Mouse (Mus musculus): ENCODE results near the gene Plac8.

The Plac8 gene

DNA sequence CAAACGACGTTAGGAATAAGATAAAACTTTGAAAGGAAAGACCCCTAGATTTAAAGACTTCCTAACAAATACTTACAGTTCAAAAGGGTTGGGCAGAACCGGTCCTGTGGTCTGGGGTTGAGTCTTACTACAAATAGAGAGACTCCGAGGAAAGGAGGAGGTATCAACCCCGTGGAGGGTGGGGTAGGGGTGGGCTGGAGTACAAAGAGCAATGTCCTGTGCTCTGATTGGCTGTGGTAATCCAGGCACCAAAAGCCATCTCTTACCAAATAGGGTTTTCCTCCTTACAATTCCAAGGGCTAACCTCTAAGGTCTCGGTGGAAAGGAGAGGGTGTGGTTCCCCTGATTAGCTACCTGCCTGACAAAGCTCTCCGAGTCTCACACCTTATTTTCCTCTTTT is at the start of gene Plac8:
TSS of gene Plac8 (minus strand) at position 177 of the 400 bp plus-strand sequence.
- no peak for DNase-seq (ENCODE audit: low spot score)

- DNase-seq (ENCODE audit: low spot score) = no peak
Observed at GRCm38 (mm10) chr5:100620952-100621351, 48.9 kb upstream of the Plac8 start.

DNA sequence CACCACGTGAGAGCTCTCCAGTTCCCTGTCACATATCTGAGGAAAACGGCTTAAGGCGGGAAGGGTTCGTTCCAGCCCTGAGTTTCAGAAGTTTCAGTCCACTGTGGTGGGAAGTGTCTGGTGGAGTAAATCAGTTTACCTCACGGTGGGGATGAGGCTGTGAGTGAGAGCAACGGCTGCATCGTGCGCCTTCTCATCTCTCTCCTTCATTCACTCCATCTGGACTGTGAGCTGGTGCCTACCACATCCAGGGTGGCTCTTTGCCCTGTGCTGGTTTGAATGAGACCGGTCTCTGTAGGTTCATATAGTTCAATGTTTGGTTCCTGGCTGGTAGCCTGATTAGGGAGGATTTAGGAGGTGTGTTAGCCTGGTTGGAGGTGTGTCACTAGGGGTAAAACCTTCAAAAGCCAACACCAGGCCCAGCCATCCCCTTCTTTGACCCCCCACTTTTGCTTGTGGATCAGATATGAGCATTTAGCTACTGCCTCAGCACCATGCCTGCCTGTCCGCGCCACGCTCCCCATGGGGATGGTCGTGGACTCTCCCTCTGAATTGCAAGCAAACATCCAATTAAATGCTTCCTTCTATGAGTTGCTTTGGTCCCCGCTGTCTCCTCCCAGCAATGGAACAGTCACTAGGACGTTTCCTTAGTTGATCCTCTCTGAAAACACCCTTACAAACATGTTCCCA is 47.7 kb upstream of the Plac8 start:
- DNase-seq (ENCODE audit: low spot score) = no peak

- no peak for DNase-seq (ENCODE audit: low spot score)
Observed at GRCm38 (mm10) chr5:100613896-100614768, 42.1 kb upstream of the Plac8 start.

GRCm38 (mm10) chr5:100607868-100608267 is 35.8 kb upstream of the Plac8 start:
- DNase-seq (ENCODE audit: low spot score) = no peak

DNA sequence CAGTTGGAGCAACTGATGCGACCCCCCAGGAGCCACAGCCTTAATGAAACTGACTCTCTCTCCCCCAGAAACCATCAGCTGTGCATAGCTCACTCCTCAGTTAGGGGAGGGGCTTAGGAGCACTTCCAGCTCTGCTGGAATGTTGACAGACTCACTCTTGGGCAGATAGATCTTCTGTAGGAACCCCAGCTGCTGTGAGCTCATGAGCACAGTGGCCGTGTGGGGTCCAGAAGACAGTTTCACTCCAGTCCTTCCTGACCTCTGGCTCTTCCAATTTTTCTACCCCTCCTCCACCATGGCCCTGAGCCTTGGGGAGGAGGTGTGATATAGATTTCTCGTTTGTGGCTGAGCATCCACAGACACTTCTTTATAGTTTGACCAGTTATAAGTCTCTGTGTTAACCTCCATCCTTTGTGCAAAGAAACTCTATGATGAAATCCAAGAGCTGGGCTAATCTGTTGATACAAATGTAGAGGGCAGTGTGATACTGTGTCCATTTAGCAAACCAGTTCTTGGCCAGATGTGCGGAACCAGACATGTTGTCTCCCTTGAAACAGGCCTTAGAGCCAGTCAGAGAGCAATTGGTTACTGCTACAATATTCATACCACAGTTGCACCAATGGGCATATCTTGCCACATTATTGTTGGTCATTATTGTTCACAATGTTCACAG is 35.2 kb upstream of the Plac8 start:
- DNase-seq (ENCODE audit: low spot score) = no peak

DNA sequence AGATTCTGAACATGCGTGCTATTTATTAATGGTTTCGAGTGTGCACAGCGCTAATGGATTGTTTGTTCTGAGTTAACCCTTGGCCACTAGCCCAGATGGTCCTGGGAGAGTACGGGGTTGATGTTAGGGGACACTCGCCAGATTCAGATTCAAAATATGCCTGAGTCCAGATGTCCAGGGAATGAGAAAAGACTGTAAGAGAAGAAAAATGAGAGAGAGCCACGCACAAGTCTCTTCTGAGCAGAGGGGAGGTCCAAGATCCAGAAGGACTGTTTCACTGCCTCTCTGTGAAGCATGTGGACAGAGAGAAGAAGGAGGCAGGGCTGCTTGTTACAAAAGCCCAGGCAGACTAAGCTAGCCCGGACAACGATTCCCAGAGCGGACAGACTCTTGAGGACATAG is 33.8 kb upstream of the Plac8 start:
- DNase-seq (ENCODE audit: low spot score) = no peak

GRCm38 (mm10) chr5:100604061-100604460 is 32.0 kb upstream of the Plac8 start:
- DNase-seq (ENCODE audit: low spot score) = no peak

DNA sequence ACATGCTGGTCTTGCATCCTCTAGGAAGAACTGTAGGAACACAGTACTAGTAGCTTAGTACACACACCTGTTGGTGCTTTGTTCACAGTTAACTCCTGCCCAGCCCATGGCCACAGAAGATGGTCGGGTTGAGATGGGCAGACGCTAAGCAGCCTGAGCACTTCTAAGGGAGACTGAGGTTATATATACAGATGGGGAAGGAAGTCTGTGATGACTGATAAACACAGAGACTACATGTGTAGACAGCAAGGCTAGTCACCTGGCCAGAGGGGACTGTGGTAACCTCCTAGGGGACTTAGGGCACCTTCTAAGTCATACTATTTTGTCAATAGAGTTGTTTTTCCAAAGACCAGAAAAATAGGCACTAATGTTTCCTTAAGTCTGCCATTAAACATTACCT is 29.8 kb upstream of the Plac8 start:
- no peak for DNase-seq (ENCODE audit: low spot score)

GRCm38 (mm10) chr5:100598961-100599463 is 27.0 kb upstream of the Plac8 start:
- DNase-seq (ENCODE audit: low spot score) = no peak

GRCm38 (mm10) chr5:100597886-100598485 is 25.9 kb upstream of the Plac8 start:
- no peak for DNase-seq (ENCODE audit: low spot score)

GRCm38 (mm10) chr5:100595999-100596398 is 24.0 kb upstream of the Plac8 start:
- no peak for DNase-seq (ENCODE audit: low spot score)

- no peak for DNase-seq (ENCODE audit: low spot score)
Observed at GRCm38 (mm10) chr5:100594803-100595467, 22.9 kb upstream of the Plac8 start.

GRCm38 (mm10) chr5:100590505-100590904 is 18.5 kb upstream of the Plac8 start:
- DNase-seq (ENCODE audit: low spot score) = no peak

DNA sequence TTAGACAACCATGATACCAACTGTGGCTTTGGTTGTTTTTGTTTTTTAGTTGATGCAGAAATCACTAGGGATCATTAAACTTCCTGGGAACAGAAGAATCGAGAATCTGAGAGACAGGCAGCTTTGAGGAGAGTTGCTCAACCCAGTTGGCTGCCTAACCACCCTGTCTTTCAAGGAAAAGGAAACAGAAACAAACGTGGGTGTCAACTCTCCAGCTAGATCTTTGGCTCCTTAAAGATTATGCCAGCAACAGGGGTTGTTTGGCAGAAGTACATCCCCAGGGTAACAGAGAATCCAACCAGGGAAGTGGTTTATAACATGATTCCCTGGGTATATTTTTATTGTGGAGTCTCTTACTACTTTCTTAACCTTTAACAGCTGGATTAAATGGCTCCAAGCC is 15.6 kb upstream of the Plac8 start:
- no peak for DNase-seq (ENCODE audit: low spot score)

DNA sequence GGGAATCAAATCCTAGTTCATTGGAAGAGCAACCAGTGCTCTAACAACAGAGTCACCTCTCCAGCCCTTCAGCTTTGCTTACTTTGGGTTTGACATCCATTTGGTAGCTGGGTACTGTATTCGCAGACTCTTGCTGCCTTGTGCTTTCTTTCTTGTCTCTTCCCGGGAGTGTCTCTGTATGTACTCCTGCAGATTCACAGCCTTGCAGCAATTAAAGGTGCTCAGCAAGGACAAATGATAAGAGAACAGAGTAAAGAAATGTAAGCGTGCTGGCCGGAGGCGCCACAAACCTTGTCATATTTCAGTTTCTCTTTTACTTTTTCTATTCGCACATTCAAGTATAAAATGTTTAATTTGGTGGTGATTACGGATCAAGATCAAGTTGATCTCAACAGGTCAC is 15.1 kb upstream of the Plac8 start:
- DNase-seq (ENCODE audit: low spot score) = no peak

DNA sequence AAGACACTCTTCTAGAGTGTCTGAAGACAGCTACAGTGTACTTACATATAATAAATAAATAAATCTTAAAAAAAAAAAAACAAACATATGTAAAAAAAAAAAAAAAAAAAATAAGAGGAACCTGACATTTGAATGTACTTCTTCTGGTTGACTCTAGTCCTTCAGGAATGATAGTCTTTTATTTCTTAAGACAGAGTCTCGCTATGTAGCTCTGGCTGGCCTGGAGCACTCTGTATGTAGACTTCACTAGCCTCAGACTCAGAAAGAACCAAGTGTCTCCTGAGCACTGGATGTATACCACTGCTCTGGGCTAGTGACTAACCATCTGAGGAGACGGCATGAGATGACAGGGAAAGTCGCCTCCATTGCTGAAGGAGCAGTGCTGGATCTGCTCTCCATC is 13.6 kb upstream of the Plac8 start:
- no peak for DNase-seq (ENCODE audit: low spot score)

DNA sequence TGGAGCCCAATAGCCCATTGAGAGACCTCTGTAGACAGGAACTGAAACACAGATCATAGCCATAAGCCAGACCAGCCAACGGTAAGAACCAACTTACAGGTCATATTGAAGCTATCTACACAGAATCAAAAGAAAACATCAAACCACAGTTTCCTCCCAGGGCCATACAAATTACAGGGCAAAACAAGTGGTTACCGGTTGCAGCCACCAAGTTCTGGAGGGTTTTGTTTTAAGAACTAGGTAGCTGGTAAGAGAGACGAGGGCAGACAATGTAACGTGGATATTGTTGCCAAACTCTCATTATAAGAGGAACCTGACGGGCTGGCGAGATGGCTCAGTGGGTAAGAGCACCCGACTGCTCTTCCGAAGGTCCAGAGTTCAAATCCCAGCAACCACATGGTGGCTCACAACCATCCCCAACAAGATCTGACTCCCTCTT is 13.2 kb upstream of the Plac8 start:
- no peak for DNase-seq (ENCODE audit: low spot score)

GRCm38 (mm10) chr5:100583066-100583465 is 11.0 kb upstream of the Plac8 start:
- no peak for DNase-seq (ENCODE audit: low spot score)

DNA sequence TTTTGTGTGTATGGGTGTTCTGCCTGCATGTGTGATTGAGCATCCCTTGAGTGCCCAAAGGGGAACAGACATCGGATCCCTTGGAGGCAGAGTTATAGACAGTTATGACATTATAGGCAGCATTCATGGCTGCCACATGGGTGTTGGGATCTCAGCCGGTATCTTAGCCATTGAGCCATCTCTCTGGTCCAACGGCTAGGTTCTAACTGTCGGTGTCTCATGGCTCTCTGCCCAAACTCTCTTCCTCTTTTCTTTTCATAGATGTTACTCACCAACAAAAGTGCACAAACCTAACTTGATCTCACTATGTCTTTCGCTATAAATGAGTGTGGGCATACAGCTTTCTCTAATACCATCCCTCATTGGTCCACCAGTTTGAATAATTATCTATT is 10.4 kb upstream of the Plac8 start:
- no peak for DNase-seq (ENCODE audit: low spot score)

DNA sequence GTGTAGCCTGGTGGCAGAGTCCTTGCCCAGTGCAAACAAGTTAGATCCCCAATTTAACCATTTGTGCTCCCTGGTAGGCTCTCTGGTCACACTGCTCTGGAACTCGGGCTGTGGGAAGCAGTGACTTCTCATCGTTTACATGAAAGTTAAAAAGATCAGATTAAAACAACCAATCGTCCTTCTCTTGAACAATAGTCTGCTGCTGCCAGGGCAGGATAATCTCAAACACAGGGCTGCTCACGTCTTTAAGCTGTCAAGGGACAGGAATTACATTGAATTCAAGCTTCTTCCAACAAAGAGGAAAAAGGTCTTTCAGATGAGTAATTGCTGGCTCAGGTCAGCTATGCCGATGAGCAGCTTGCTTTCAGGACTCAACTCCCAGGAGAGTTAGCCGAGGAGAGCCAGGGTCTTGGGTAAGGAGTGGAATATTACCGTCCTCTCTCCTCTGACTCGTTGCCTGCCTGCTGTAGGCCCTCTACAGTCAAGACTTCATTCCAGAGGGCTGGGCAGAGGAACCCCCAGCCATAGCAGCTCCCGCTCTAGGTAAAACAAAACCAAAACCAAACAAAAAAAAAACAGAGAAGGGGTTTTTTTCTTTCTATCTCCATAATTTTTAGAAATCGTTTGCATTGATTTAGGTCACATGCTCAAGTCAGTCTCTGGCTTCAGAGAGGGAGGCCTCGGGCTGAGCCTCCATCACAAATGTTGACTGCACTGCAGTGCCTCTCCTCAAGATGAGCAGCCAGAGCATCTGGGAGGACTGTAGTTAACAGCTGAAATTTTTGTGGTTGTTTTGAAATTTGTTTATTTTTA is 9.8 kb upstream of the Plac8 start:
- DNase-seq (ENCODE audit: low spot score) = no peak
